Mouse (Mus musculus): Measurements from ENCODE around the gene Dhfr. TPM values are rescaled to one million over a fixed set of nuclear protein-coding genes. Genes with fewer than 3 reads are reported as not detected.

Gene Dhfr
- polyA plus RNA-seq (2017; shearing (Covaris generic)), result 1.3 TPM

DNA sequence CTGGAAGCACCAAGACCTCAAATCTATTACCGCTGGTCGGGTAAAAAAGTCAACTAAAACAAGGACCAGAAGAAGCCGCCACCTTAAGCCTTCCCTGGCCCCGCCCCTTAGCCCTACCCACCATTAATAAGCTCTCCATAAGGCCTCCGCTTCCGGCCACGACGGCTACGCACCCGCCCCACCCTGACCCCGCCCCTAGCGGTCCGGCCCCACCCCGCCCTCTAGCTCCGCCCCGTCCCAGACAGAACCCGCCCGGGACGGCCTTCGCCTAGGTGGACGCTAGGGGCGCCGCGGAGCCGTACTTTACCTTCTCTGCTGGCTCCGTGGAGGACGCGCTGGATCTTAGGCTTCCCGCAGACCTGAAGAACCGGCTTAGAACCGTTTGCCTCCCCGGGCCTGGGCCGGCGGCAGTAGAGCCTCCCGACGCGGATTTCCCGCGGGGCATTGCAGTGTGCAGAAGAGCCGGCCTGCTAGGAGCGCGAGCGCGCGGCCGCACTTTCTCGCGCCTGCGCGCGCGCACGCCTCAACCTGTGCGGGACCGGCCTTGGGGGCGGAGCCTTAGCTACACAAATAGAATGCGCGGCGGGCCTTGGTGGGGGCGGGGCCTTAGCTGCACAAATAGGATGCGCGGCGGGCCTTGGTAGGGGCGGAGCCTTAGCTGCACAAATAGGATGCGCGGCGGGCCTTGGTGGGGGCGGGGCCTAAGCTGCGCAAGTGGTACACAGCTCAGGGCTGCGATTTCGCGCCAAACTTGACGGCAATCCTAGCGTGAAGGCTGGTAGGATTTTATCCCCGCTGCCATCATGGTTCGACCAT lies at the start of gene Dhfr, which contains the start of gene Msh3:
Dhfr (plus strand) TSS at position 271 of the 816 bp plus-strand sequence.
Msh3 (minus strand) TSS at position 548 of the 816 bp plus-strand sequence.

DNA sequence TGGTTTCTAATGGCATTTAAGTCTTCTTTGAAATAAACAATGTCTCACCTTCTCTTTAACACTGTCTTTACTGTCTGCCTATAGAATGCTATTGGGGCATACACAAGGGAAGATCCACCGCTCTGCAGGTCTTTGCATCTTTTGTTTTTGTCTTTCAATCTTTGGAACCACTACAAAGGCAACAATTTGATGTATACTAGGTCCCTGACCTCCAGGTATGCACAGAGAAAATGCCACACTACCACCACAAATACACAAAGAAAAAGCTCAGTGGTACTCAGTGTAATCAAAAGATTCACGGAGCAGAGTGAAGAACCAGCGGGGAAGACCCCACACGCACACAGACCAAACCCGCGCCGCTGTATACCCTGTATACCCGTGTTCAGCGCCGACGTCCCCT lies 48.8 kb upstream of the Dhfr start, which contains the start of gene Gm20379:
Gm20379 (plus strand) TSS at position 301 of the 400 bp plus-strand sequence.

DNA sequence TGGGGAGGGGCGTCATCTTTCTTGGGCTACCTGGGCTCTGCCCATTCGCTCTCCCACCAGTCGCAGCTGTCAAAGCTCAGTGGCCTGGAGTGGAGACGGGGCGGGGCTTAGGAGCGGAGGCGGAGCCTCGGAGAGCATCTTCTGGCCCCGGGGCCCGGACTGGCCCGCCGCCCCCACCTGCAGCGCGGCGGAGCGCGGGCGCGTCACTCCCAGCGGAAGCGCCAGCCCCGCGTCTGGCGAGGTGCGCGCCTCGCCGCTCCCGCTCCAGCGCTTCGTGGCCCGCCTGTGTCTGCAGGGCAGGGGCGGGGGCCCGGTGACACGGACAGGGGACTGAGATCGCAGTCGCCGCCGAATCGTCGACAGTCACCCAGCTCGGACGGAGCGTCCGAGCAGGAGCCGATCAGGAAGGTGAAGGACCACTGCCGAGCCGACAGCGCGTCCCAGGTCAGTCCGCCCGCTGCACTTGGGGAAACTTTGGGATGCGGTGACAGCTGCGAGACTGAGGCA lies 71.3 kb downstream of the Dhfr start, which contains the start of gene Ankrd34b:
Ankrd34b (plus strand) TSS at position 139 of the 507 bp plus-strand sequence.

Other genes starting within 250 kb of the Dhfr start
- gene Rasgrf2, start 223.1 kb upstream of the Dhfr start, polyA plus RNA-seq (2017; shearing (Covaris generic)), result 1.5 TPM
- 0.40 TPM for gene Gm20379, start 48.7 kb upstream of the Dhfr start, polyA plus RNA-seq (2017; shearing (Covaris generic))
- 30.8 TPM for gene Msh3, start 277 bp downstream of the Dhfr start, polyA plus RNA-seq (2017; shearing (Covaris generic))
- gene Ankrd34b, start 71.2 kb downstream of the Dhfr start, polyA plus RNA-seq (2017; shearing (Covaris generic)), result not detected
- gene Fam151b, start 129.3 kb downstream of the Dhfr start, polyA plus RNA-seq (2017; shearing (Covaris generic)), result 5.5 TPM
- gene Zfyve16, start 176.1 kb downstream of the Dhfr start, polyA plus RNA-seq (2017; shearing (Covaris generic)), result 13.3 TPM
- gene Spz1, start 221.4 kb downstream of the Dhfr start, polyA plus RNA-seq (2017; shearing (Covaris generic)), result not detected